Mouse (Mus musculus) myocyte (in vitro differentiated cells): Measurements from ENCODE around the gene Sult1a1. TPM values are rescaled to one million over a fixed set of nuclear protein-coding genes. Genes with fewer than 3 reads are reported as not detected.

ENCODE experiments used
- H3K27me3 ChIP-seq: one replicate; pipeline ENCODE4 v1.6.1; 2011; ENCODE audit not compliant: control insufficient read depth, insufficient read depth, insufficient read length
- H3K36me3 ChIP-seq: one replicate; pipeline ENCODE4 v1.6.1; 2011; ENCODE audit not compliant: control insufficient read depth, insufficient read depth
- H3K4me2 ChIP-seq: one replicate; pipeline ENCODE4 v1.6.1; 2011; ENCODE audit warnings: low read depth, control low read depth
- H3K4me3 ChIP-seq: one replicate; pipeline ENCODE4 v1.5.1; 2011; ENCODE audit warnings: mild to moderate bottlenecking, control low read depth, moderate library complexity
- H3K79me2 ChIP-seq: one replicate; pipeline ENCODE4 v1.6.1; 2011; ENCODE audit not compliant: control insufficient read depth, insufficient read depth
- H3ac ChIP-seq: one replicate; pipeline ENCODE4 v1.6.1; 2011; ENCODE audit not compliant: control insufficient read depth, insufficient read length
- CEBPB ChIP-seq: IDR thresholded peaks from 2 replicates; pipeline ENCODE4 v1.6.1; 2011; ENCODE audit warnings: mild to moderate bottlenecking, moderate library complexity; ENCODE audit not compliant: poor library complexity, insufficient read depth, severe bottlenecking
- E2F4 ChIP-seq: IDR thresholded peaks from one replicate; pipeline ENCODE4 v1.6.1; 2011; ENCODE audit warnings: mild to moderate bottlenecking, control low read depth, moderate library complexity; ENCODE audit not compliant: insufficient read depth
- MAX ChIP-seq: IDR thresholded peaks from one replicate; pipeline ENCODE4 v1.6.1; 2011; ENCODE audit warnings: low read depth, mild to moderate bottlenecking, control low read depth
- MYOD1 ChIP-seq, 3 experiments: IDR thresholded peaks; one replicate each; pipeline ENCODE4 v1.6.1; 2011; ENCODE audit warnings: control low read depth in 2 of 3, low read depth in 2 of 3, mild to moderate bottlenecking in 2 of 3, moderate library complexity in 1 of 3; ENCODE audit not compliant: insufficient read length in 2 of 3, control insufficient read depth in 1 of 3
- MYOG ChIP-seq, 3 experiments: IDR thresholded peaks; one replicate each; pipeline ENCODE4 v1.6.1; 2011; ENCODE audit warnings: control low read depth in 2 of 3, low read depth in 2 of 3, mild to moderate bottlenecking in 2 of 3; ENCODE audit not compliant: insufficient read length in 2 of 3, control insufficient read depth in 1 of 3, insufficient read depth in 1 of 3
- POLR2A ChIP-seq: IDR thresholded peaks from one replicate; pipeline ENCODE4 v1.6.1; 2011; ENCODE audit warnings: low read depth, mild to moderate bottlenecking, control low read depth, moderate library complexity; ENCODE audit not compliant: insufficient read length
- POLR2AphosphoS2 ChIP-seq: IDR thresholded peaks from one replicate; pipeline ENCODE4 v1.6.1; 2011; ENCODE audit warnings: low read depth, control low read depth; ENCODE audit not compliant: insufficient read length
- REST ChIP-seq: IDR thresholded peaks from one replicate; pipeline ENCODE4 v1.6.1; 2011; ENCODE audit warnings: mild to moderate bottlenecking, control low read depth, moderate library complexity; ENCODE audit not compliant: insufficient read depth, insufficient read length
- SRF ChIP-seq: IDR thresholded peaks from one replicate; pipeline ENCODE4 v1.6.1; 2011; ENCODE audit warnings: low read depth; ENCODE audit not compliant: control insufficient read depth, insufficient read length
- TCF12 ChIP-seq: IDR thresholded peaks from one replicate; pipeline ENCODE4 v1.6.1; 2011; ENCODE audit warnings: mild to moderate bottlenecking, control low read depth; ENCODE audit not compliant: poor library complexity, insufficient read depth, severe bottlenecking
- TCF3 ChIP-seq: IDR thresholded peaks from one replicate; pipeline ENCODE4 v1.6.1; 2011; ENCODE audit warnings: low read depth, control low read depth; ENCODE audit not compliant: insufficient read length
- USF1 ChIP-seq: IDR thresholded peaks from one replicate; pipeline ENCODE4 v1.6.1; 2011; ENCODE audit warnings: low read depth, mild to moderate bottlenecking, control low read depth, moderate library complexity
- polyA plus RNA-seq: library from polyadenylated mRNA; unstranded; fragments of >200 nt; fragmentation: generic; extraction: Trizol; gene quantifications from one replicate; pipeline ENCODE4 v1.2.1, GENCODE M21; 2012; ENCODE audit warnings: missing spikeins

Gene Sult1a1
- polyA plus RNA-seq, 1 experiment = not detected

DNA sequence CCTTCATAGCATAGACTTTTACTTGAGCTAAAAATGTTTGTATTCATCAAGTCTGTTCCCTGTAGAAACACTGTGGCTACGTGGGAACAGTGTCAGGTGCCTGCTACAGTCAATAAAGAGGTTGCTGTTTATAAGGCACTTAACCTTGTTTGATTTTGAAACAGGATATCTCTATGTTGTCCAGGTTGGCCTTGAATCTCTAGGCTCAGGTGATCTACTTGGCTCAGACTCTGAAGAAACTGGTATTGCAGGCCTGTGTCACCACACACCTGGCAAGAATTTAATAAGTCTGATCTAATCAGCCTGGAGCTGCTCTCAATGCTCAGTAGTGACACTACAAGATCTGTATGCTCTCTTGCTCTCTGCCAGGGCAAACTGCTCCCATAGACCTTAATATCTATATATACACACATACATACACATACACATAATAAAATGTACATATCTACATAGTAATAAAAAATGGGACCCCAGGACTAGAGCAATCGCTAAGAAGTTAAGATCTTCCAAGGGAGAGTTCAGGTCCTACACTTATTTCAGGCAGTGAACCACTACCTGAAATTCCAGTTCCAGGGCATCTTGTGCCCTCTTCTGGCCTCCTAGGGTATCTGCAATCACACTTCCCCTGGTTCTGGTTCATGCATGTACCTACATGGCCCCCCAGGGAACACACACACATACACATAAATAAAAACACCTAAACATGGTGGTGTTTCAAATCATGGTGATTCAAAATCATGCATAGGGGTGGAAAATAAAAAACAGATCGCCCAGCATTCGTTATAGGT is 39.3 kb downstream of the Sult1a1 start:
- no peak for TF ChIP-seq REST
- no peak for TF ChIP-seq CEBPB
- no peak for TF ChIP-seq POLR2A
- no peak for TF ChIP-seq MYOD1 (IDR thresholded peaks at IDR 0.05; ENCODE audit: control insufficient read depth in 1 of 3, insufficient read length in 2 of 3, low read depth in 2 of 3)
- no peak for TF ChIP-seq SRF
- TF ChIP-seq E2F4 = no peak
- no peak for TF ChIP-seq TCF3
- no peak for TF ChIP-seq MAX
- no peak for TF ChIP-seq TCF12
- no peak for TF ChIP-seq USF1
- no peak for TF ChIP-seq MYOG (IDR thresholded peaks at IDR 0.05; ENCODE audit: control insufficient read depth in 1 of 3, insufficient read depth in 1 of 3, insufficient read length in 2 of 3, low read depth in 2 of 3)
- TF ChIP-seq POLR2AphosphoS2 = no peak
- no peaks in the 10 kb centered on the region for H3K27me3 ChIP-seq
- no peak overlapping the region for H3ac ChIP-seq
- no peak overlapping the region for H3K4me2 ChIP-seq
- H3K79me2 ChIP-seq = no peaks in the 10 kb centered on the region
- H3K4me3 ChIP-seq = no peak overlapping the region
- no peaks in the 10 kb centered on the region for H3K36me3 ChIP-seq

DNA sequence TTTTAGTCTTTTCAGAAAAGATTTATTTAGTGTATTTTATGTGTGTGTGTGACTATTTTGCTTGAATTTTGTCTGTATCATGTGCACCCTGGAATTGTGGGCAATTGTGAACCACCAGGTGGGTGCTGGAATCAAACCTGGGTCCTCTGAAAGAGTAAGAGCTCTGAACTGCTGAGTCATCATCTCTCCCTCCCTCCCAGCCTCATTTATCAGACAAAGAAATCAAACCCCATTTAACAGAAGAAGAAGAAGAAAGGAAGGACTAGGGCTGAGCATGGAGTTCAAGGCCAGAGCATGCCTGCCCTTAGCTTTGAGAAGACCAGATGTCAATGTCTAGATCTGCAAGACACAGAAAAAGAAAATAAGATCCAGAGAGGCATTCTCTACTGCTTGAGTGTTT is 40.9 kb downstream of the Sult1a1 start:
- Histone ChIP-seq H3K36me3 (no peaks in the 10 kb centered on the region), H3K4me2 (no peak overlapping the region), H3ac (no peak overlapping the region), H3K27me3 (no peaks in the 10 kb centered on the region), H3K4me3 (no peak overlapping the region), H3K79me2 (no peaks in the 10 kb centered on the region)
- no peak for TF ChIP-seq REST
- no peak for TF ChIP-seq CEBPB
- TF ChIP-seq E2F4 = no peak
- no peak for TF ChIP-seq TCF3
- no peak for TF ChIP-seq TCF12
- TF ChIP-seq SRF = no peak
- no peak for TF ChIP-seq MAX
- no peak for TF ChIP-seq MYOG (IDR thresholded peaks at IDR 0.05; ENCODE audit: control insufficient read depth in 1 of 3, insufficient read depth in 1 of 3, insufficient read length in 2 of 3, low read depth in 2 of 3)
- TF ChIP-seq USF1 = no peak
- TF ChIP-seq POLR2AphosphoS2 = no peak
- TF ChIP-seq POLR2A = no peak
- no peak for TF ChIP-seq MYOD1 (IDR thresholded peaks at IDR 0.05; ENCODE audit: control insufficient read depth in 1 of 3, insufficient read length in 2 of 3, low read depth in 2 of 3)

DNA sequence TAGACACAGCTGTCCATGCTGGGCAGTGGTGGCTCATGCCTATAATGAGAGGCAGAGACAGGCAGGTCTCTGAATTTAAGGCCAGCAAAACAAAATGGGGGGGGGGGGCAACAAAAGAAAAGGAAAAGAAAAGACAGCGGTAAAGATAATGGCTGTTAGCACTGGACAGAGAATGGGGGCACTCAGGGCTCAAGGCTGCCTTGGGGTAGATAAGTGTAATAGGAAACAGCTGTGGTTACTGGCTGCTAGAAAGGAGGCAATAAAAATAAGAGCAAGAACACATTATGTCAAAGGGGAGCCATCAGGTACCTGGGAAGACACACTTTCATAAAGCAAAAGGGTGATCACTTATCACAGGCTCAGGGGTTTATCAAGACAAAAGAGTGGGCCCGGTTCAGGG is 43.8 kb downstream of the Sult1a1 start:
- H3K4me2 ChIP-seq = no peak overlapping the region
- no peaks in the 10 kb centered on the region for H3K36me3 ChIP-seq
- H3ac ChIP-seq = no peak overlapping the region
- H3K79me2 ChIP-seq = no peaks in the 10 kb centered on the region
- no peak overlapping the region for H3K4me3 ChIP-seq
- no peaks in the 10 kb centered on the region for H3K27me3 ChIP-seq
- no peak for TF ChIP-seq MYOG (IDR thresholded peaks at IDR 0.05; ENCODE audit: control insufficient read depth in 1 of 3, insufficient read depth in 1 of 3, insufficient read length in 2 of 3, low read depth in 2 of 3)
- no peak for TF ChIP-seq SRF
- no peak for TF ChIP-seq POLR2A
- TF ChIP-seq USF1 = no peak
- TF ChIP-seq POLR2AphosphoS2 = no peak
- no peak for TF ChIP-seq MAX

DNA sequence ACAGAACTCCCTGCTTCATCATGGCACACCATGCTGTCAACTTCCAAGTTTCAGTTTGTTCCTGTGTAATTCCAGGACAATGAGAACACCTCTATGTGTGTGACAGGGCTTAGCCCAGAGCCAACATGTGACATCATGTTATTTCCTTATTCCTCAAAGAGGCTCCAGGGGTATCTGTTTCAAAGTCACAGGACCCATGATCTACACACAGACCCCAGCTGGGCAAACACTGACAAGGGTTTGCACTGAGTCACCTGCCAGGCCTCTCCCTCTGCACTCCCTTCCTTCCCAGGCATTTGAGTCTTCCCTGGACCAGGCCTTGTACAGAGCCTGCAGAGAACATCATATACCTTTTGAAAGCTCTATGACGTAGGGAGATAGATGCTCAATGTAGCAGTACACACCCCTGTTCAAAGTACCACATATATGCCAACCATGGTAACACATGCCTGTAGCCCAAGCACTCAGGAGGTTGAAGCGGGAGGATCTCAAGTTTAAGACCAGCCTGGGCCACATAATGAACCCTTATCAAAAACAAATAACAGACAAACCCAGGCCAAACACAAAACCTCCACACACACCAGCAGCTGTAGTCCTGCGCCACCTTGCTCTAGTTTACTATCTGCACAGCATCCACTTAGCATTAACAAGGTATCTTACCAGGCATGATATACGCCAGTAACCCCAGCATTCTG is 45.3 kb downstream of the Sult1a1 start, which contains the start of gene Nupr1:
Nupr1 (minus strand) TSS at position 38 of the 695 bp plus-strand sequence.
- TF ChIP-seq POLR2A (no peak), E2F4 (no peak), REST (no peak), MAX (no peak), TCF3 (no peak), USF1 (no peak), CEBPB (no peak), TCF12 (no peak), MYOD1 (IDR thresholded peaks at IDR 0.05; ENCODE audit: control insufficient read depth in 1 of 3, insufficient read length in 2 of 3, low read depth in 2 of 3) (no peak), POLR2AphosphoS2 (no peak)
- Histone ChIP-seq H3K36me3 (no peaks in the 10 kb centered on the region), H3K4me2 (no peak within 1 kb of the TSS), H3K4me3 (no peak within 1 kb of the TSS), H3K79me2 (no peaks in the 10 kb centered on the region), H3ac (no peak within 1 kb of the TSS), H3K27me3 (no peaks in the 10 kb centered on the region)
